Mouse (Mus musculus) left cerebral cortex, adult 18-20 months (tissue): Measurements from ENCODE around the gene Atg7. TPM values are rescaled to one million over a fixed set of nuclear protein-coding genes. Genes with fewer than 3 reads are reported as not detected.
A peak's percentile ranks its signal among the peaks of the same experiment; 100 is the strongest.

Experiments
- DNase-seq, 2 experiments: peaks; one replicate each; pipeline ENCODE4 v3.0.0; 2021 to 2022; ENCODE audit warnings: low spot score in 2 of 2, mixed read lengths in 1 of 2
- total RNA-seq, 2 experiments: library from RNA; stranded (reverse); gene quantifications; 2 replicates each; pipeline ENCODE4 v1.2.3; 2021

Gene Atg7
- total RNA-seq, 2 experiments from 2014 or later = 24.3 to 28.3 TPM

GRCm38 (mm10) chr6:114848761-114849160, 205.9 kb downstream of the Atg7 start:
- no peak for DNase-seq

GRCm38 (mm10) chr6:114849787-114850186, 206.9 kb downstream of the Atg7 start:
- no peak for DNase-seq

GRCm38 (mm10) chr6:114851688-114852087, 208.8 kb downstream of the Atg7 start:
- no peak for DNase-seq

- no peak for DNase-seq
Observed at GRCm38 (mm10) chr6:114852739-114853138, 209.8 kb downstream of the Atg7 start.

GRCm38 (mm10) chr6:114854368-114854767, 211.5 kb downstream of the Atg7 start:
- no peak for DNase-seq

- DNase-seq = no peak
Observed at GRCm38 (mm10) chr6:114855644-114856043, 212.7 kb downstream of the Atg7 start.

- DNase-seq = no peak
Observed at GRCm38 (mm10) chr6:114856501-114856900, 213.6 kb downstream of the Atg7 start.

- no peak for DNase-seq
Observed at GRCm38 (mm10) chr6:114857996-114858721, 215.3 kb downstream of the Atg7 start.

GRCm38 (mm10) chr6:114858722-114859053, 215.8 kb downstream of the Atg7 start:
- DNase-seq = no peak

GRCm38 (mm10) chr6:114860677-114861568, 218.0 kb downstream of the Atg7 start:
- DNase-seq = peak; percentile 45 to 55

GRCm38 (mm10) chr6:114861591-114861990, 218.7 kb downstream of the Atg7 start:
- DNase-seq = no peak

GRCm38 (mm10) chr6:114862046-114862445, 219.1 kb downstream of the Atg7 start:
- DNase-seq = no peak

GRCm38 (mm10) chr6:114863501-114863900, 220.6 kb downstream of the Atg7 start:
- DNase-seq = no peak

- DNase-seq = no peak
Observed at GRCm38 (mm10) chr6:114864421-114864820, 221.5 kb downstream of the Atg7 start.

- DNase-seq = no peak
Observed at GRCm38 (mm10) chr6:114866078-114866477, 223.2 kb downstream of the Atg7 start.

GRCm38 (mm10) chr6:114866619-114867018, 223.7 kb downstream of the Atg7 start:
- DNase-seq = no peak

GRCm38 (mm10) chr6:114868656-114869055, 225.8 kb downstream of the Atg7 start:
- no peak for DNase-seq

- DNase-seq = no peak
Observed at GRCm38 (mm10) chr6:114869501-114870076, 226.7 kb downstream of the Atg7 start.

- no peak for DNase-seq
Observed at GRCm38 (mm10) chr6:114871010-114871660, 228.2 kb downstream of the Atg7 start.

- no peak for DNase-seq
Observed at GRCm38 (mm10) chr6:114873808-114874137, 230.9 kb downstream of the Atg7 start.

- DNase-seq = no peak
Observed at GRCm38 (mm10) chr6:114874138-114874928, 231.4 kb downstream of the Atg7 start.
